Mouse (Mus musculus): ENCODE data around the gene Asah2. TPM values are rescaled to one million over a fixed set of nuclear protein-coding genes. Genes with fewer than 3 reads are reported as not detected.
A peak's percentile ranks its signal among the peaks of the same experiment; 100 is the strongest.
"Not testable (repeated sequence)": the region's sequence is repeated elsewhere in the genome, so short reads cannot be mapped to it uniquely, and the experiment has no call there.

The Asah2 gene
- polyA plus RNA-seq (2015; fragmentation: Nextera tagmentation; extraction: Ambion mirVana) = 0.44 and 0.47 TPM in 2 replicates

DNA sequence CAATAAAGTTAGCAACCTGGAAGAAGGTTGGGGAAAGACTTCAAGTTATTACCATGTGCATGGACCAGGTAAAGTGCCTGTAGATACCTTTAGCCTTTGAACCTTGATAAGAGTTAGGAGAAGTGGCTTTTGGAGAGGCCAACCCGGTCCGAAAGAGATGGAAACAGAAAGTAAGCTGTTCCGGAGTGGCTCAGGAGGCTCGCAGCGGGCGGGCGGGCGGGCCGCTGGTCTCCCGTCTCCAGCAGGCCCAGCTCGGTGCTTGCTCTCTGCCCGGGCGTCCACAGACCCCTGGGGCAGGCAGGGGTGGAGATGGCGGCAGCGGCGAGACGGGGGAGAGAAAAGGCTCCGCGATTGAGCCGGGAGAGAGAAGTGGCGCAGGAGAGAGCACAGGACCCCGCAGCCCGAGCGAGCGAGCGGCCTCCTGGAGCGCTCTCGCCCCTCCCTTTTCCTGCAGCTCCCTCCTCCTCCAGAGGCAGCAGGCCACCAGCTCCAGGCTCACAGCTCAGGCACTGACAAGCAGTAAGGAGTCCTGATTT lies at the start of gene Asah2:
Asah2 (minus strand) TSS at position 441 of the 536 bp plus-strand sequence.
- 1% methylated on average over 28 of the region's 28 CpGs for WGBS (ENCODE audit: insufficient replicate concordance)
- H3K4me2 ChIP-seq = peak within 1 kb of the TSS; percentile 79
- peak within 1 kb of the TSS; percentile 69 for H3K9ac ChIP-seq
- peak; percentile 72 for ATAC-seq (ENCODE audit: insufficient read depth)
- peak within 1 kb of the TSS; percentile 82 for H3K27ac ChIP-seq (replicated peaks)
- peak within 1 kb of the TSS; percentile 68 for H3K4me3 ChIP-seq (replicated peaks)
- peaks cover 7% of the 10 kb centered on the region; the same call in 1 of the 2 replicates for H3K4me1 ChIP-seq (replicated peaks)
- no peaks in the 10 kb centered on the region for H3K36me3 ChIP-seq (replicated peaks)
- no peaks in the 10 kb centered on the region for H3K9me3 ChIP-seq (replicated peaks)
- no peaks in the 10 kb centered on the region for H3K27me3 ChIP-seq

DNA sequence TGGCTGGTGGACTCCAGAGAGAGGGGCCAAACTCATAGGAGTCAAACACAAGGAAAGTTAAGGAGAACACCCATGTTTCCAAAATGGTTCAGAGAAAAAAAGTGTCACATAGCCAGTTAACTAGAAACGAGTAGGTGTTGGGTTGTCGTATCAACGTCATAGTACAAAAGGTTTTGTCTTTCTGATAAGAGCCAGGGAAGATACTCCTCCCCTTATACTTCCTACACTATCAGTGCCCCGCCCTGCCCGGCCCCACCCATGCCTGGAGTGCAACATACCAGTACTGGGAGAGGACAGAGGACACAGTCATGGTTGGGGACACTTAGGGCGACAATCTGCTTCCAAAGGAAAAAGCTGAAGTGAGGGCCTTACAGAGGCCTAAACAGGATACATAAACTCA lies 49.0 kb upstream of the Asah2 start:
- Histone ChIP-seq H3K4me1 (replicated peaks) (peaks cover 23% of the 10 kb centered on the region), H3K9me3 (replicated peaks) (no peaks in the 10 kb centered on the region), H3K4me3 (replicated peaks) (no peak overlapping the region), H3K27ac (replicated peaks) (no peak overlapping the region), H3K4me2 (peak overlapping the region; percentile 13; the same call in 1 of the 2 replicates), H3K36me3 (replicated peaks) (peaks cover 40% of the 10 kb centered on the region), H3K9ac (0 out of 2 replicates have a peak overlapping the region, but pooled peaks have one; percentile 28), H3K27me3 (no peaks in the 10 kb centered on the region)
- WGBS (ENCODE audit: insufficient replicate concordance) = 18% methylated on average over 6 of the region's 6 CpGs
- peak; percentile 85 for ATAC-seq (ENCODE audit: insufficient read depth)

DNA sequence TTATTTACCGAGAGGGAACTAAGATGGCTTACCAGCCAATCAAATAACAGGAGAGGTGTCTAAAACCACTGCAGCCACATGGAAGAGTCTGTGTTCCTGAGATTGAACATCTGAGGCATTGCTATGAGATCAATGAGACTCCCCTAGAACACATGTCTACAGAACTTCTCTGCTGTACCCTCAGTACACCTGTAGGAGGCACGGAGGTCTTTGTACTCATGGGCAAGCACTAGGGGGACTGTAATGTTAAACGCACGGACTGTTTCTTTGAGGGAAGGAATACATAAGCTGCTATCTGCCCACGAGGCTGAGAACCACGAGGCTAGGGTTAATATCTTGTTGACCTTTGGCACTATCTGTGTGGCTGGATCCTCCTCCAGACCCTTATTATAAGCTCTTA lies 44.5 kb upstream of the Asah2 start:
- Histone ChIP-seq H3K27ac (replicated peaks) (no peak overlapping the region), H3K9ac (no peak overlapping the region), H3K4me1 (replicated peaks) (peaks cover 13% of the 10 kb centered on the region), H3K36me3 (replicated peaks) (peaks cover 21% of the 10 kb centered on the region), H3K27me3 (no peaks in the 10 kb centered on the region), H3K4me3 (replicated peaks) (no peak overlapping the region), H3K4me2 (no peak overlapping the region), H3K9me3 (replicated peaks) (no peaks in the 10 kb centered on the region)
- no peak for ATAC-seq (ENCODE audit: insufficient read depth)
- 57% methylated on average over 6 of the region's 6 CpGs for WGBS (ENCODE audit: insufficient replicate concordance)

DNA sequence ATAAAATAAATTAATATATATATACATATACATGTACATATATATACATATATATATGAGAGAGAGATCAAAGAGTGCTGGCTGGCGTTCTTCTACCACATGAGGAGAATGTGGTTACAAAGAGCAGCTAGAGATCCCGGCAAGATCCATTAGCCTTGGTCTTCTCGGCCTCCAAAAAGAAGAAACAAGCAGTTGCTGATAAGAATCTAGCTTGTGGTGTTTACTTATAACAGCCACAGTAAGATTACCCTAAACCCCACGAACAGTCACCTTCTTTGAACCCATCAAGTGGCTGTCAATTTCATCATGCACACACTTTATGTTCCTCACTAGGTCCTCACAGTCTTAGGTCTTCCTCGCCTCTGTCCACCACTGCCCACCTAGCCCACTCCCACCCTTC lies 40.7 kb upstream of the Asah2 start:
- no peaks in the 10 kb centered on the region for H3K9me3 ChIP-seq (replicated peaks)

DNA sequence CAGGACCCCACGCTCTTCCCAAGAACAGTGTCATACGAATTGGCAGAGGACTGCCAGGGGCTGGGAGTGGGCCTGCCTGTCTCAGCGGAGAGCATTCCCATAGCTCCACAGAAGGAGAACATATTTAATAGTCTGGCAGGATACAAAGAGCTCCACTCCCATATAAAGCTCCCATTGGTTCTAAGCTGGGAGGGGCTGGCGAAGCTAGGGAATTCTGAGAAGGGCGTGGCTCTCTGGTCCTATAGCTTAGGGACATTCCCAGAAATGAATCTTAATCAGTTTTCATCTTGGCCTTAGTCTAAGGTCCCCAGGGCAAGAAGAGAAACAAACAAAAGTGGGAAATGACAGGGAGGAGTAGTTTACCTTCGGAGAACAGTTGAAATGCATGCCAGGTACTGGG lies 34.4 kb upstream of the Asah2 start:
- Histone ChIP-seq H3K9me3 (replicated peaks) (no peaks in the 10 kb centered on the region), H3K4me3 (replicated peaks) (no peak overlapping the region), H3K27me3 (no peaks in the 10 kb centered on the region), H3K27ac (replicated peaks) (no peak overlapping the region), H3K9ac (no peak overlapping the region), H3K4me1 (replicated peaks) (peaks cover 21% of the 10 kb centered on the region), H3K4me2 (no peak overlapping the region), H3K36me3 (replicated peaks) (peaks cover 35% of the 10 kb centered on the region)
- WGBS (ENCODE audit: insufficient replicate concordance) = 82% methylated on average over 6 of the region's 6 CpGs
- no peak for ATAC-seq (ENCODE audit: insufficient read depth)

More for the DNA sequence above, 40.7 kb upstream of the Asah2 start:
- Histone ChIP-seq H3K27ac (replicated peaks) (no peak overlapping the region), H3K9ac (no peak overlapping the region), H3K4me3 (replicated peaks) (no peak overlapping the region), H3K4me2 (no peak overlapping the region), H3K27me3 (no peaks in the 10 kb centered on the region), H3K36me3 (replicated peaks) (peaks cover 12% of the 10 kb centered on the region; the same call in 1 of the 2 replicates), H3K4me1 (replicated peaks) (no peaks in the 10 kb centered on the region)
- ATAC-seq (ENCODE audit: insufficient read depth) = no peak
- WGBS (ENCODE audit: insufficient replicate concordance) = 39% methylated on average over 5 of the region's 5 CpGs

DNA sequence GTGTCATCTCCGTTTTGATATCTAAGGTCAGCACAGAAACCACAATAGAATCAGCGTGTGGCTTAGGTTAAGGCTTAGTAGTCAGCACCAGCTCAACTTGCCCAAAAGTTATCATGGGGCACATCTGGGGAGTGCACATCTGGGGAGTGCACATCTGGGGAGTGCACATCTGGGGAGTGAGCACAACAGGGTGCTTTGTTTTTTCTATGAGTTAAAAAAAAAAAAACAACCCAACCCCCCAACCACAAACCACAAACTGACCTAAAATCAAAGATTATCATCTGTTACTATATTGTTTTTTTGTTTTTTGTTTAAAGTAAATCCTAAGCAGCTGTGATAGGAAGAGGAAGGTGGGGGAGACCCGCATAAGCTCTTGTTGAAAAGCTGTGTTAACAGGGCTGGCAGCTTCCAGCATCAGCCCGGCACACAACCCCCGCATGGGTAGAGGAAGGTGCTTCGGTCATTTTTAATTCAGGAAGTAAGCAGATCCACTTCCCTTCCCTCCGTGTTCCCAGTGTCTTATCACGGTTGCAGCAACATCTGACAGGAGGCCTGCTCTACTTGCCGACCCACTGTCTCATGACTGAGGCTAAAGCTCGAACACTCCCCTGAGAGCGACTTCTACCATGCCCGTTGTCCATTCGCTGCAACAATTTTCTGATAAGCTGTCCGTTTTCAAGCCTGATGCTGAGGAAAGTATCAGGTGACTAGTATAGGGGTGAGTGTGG lies 30.5 kb upstream of the Asah2 start:
- Histone ChIP-seq H3K27me3 (no peaks in the 10 kb centered on the region), H3K36me3 (replicated peaks) (peaks cover 49% of the 10 kb centered on the region), H3K4me2 (0 out of 2 replicates have a peak overlapping the region, but pooled peaks have one; percentile 16), H3K4me1 (replicated peaks) (peaks cover 21% of the 10 kb centered on the region), H3K27ac (replicated peaks) (no peak overlapping the region), H3K4me3 (replicated peaks) (no peak overlapping the region), H3K9me3 (replicated peaks) (no peaks in the 10 kb centered on the region), H3K9ac (no peak overlapping the region)
- peak; percentile 52 for ATAC-seq (ENCODE audit: insufficient read depth)
- 20% methylated on average over 14 of the region's 14 CpGs for WGBS (ENCODE audit: insufficient replicate concordance)

DNA sequence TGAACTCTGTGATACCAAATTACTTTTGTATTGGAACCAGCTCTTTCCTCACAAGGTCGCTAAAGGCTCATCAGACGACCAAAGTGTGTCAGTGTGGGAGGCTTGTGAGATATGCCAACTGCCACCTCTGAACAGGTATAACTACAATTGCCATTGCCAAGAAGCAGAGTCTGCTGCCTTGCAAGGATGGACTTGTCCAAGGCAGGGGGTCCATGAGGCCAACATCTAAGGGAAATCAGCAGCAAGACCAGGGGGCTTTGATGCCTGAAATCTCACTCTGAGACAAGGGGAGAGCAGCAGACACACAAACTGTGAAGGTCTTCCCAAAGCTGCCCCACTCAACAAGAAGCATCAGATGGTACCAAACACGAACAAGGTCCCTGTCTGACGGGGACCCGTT lies 29.9 kb upstream of the Asah2 start:
- Histone ChIP-seq H3K9ac (no peak overlapping the region), H3K36me3 (replicated peaks) (peaks cover 50% of the 10 kb centered on the region), H3K4me3 (replicated peaks) (no peak overlapping the region), H3K27me3 (no peaks in the 10 kb centered on the region), H3K9me3 (replicated peaks) (no peaks in the 10 kb centered on the region), H3K4me1 (replicated peaks) (peaks cover 21% of the 10 kb centered on the region), H3K4me2 (no peak overlapping the region), H3K27ac (replicated peaks) (no peak overlapping the region)
- ATAC-seq (ENCODE audit: insufficient read depth) = no peak
- WGBS (ENCODE audit: insufficient replicate concordance) = 50% methylated on average over 5 of the region's 5 CpGs

DNA sequence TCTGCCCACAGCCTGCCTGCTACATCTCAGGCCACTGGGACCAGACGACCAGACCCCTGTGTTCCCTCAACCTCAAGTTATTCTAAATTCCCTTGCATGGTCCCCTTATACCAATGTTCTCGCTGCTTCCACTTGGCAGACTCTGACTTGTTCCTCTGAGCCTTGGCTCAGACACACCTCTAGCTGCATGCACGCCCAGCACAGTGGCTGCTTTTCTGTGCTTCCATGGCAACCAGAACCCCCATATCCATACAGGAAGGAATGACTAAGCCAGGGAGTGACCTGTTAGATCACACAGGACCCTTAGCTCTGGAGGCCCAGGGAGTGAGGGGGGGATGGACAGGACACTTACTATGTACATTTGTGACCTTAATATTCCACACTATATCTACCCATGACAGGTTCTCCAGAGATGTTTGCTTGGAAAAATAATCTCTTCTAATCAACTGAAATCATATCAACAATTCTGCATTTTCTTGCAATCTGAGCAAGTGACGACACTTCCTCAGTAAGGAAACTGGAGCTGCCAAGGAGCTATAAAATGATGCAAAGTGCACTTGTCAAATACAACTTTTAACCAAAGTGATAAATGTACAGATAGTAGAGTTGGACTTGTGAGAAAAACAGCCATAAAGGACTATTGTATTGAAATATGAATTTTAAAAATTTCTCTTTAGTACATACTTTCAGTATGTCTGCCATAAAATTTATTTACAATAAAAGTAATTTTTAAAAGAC lies 29.0 kb upstream of the Asah2 start:
- no peak for ATAC-seq (ENCODE audit: insufficient read depth)
- Histone ChIP-seq H3K9ac (no peak overlapping the region), H3K27ac (replicated peaks) (no peak overlapping the region), H3K4me3 (replicated peaks) (no peak overlapping the region), H3K9me3 (replicated peaks) (no peaks in the 10 kb centered on the region), H3K4me2 (no peak overlapping the region), H3K4me1 (replicated peaks) (peaks cover 21% of the 10 kb centered on the region), H3K27me3 (no peaks in the 10 kb centered on the region), H3K36me3 (replicated peaks) (peaks cover 44% of the 10 kb centered on the region)
- WGBS (ENCODE audit: insufficient replicate concordance) = 70% methylated on average over 4 of the region's 4 CpGs

DNA sequence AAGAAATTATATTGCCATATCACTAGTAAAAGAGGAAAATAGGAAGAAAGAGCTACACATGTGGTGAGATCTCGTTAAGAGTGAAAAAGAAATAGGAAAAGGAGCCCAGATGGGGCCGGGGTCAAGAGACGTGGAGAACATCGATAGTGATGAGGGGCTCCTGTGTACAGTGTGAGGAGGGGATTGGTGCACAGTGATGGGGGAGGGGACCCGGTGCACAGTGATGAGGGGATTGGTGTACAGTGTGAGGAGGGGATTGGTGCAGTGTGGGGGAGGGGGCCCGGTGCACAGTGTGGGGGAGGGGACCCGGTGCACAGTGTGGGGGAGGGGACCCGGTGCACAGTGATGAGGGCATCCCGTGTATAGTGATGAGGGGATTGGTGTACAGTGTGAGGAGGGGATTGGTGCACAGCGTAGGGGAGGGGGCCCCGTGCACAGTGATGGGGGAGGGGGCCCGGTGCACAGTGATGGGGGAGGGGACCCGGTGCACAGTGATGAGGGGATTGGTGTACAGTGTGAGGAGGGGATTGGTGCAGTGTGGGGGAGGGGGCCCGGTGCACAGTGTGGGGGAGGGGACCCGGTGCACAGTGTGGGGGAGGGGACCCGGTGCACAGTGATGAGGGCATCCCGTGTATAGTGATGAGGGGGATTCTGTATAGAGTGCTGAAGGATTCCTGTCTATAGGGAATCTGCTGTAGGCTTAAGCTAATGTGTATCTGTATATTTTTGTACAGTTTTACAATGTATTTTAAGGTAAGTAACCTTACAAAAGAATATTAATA lies 23.9 kb upstream of the Asah2 start:
- not testable (repeated sequence) for ATAC-seq (ENCODE audit: insufficient read depth); H3K27ac ChIP-seq (replicated peaks); H3K27me3 ChIP-seq; H3K9ac ChIP-seq; H3K4me3 ChIP-seq (replicated peaks); H3K9me3 ChIP-seq (replicated peaks); H3K4me2 ChIP-seq; H3K4me1 ChIP-seq (replicated peaks)
- H3K36me3 ChIP-seq (replicated peaks) = peaks cover 47% of the 10 kb centered on the region
- WGBS (ENCODE audit: insufficient replicate concordance) = 85% methylated on average over 17 of the region's 17 CpGs

DNA sequence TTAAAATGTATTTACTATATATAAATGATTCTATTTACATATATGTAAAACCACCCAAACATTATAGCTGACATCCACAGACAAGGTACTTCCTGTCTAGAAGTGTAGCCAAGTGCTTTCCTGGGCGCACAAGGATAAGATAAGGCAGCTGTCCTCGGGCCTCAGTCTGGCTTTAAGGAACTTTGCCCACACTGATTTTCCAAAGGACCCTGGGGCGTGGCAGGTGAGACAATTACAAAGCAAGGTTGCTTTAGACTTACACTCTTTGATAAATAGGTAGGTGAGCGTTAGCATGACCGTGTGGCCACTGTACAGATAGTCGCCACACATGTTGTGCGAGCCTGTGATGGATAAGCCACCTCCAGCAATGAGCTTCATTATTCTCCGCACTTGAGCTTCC lies 21.3 kb upstream of the Asah2 start:
- Histone ChIP-seq H3K4me3 (replicated peaks) (no peak overlapping the region), H3K9ac (no peak overlapping the region), H3K9me3 (replicated peaks) (no peaks in the 10 kb centered on the region), H3K4me2 (no peak overlapping the region), H3K4me1 (replicated peaks) (no peaks in the 10 kb centered on the region), H3K27ac (replicated peaks) (no peak overlapping the region), H3K36me3 (replicated peaks) (peaks cover 67% of the 10 kb centered on the region), H3K27me3 (no peaks in the 10 kb centered on the region)
- WGBS (ENCODE audit: insufficient replicate concordance) = 69% methylated on average over 8 of the region's 8 CpGs
- ATAC-seq (ENCODE audit: insufficient read depth) = no peak

Data from liver, embryonic 15.5 days (tissue).